Mouse (Mus musculus) liver, adult (tissue): Measurements from ENCODE around the gene Scmh1.

ENCODE experiments used
- GATA4 ChIP-seq: IDR thresholded peaks from 2 replicates; pipeline ENCODE4 v1.6.1; 2014; ENCODE audit warnings: mild to moderate bottlenecking, low read length; ENCODE audit not compliant: insufficient replicate concordance

Gene Scmh1

GRCm38 (mm10) chr4:120405144-120405805, at the start of gene Scmh1:
Gene Scmh1 (plus strand): TSS chr4:120405281.
- no peak for TF ChIP-seq GATA4

GRCm38 (mm10) chr4:120360011-120360521, 45.0 kb upstream of the Scmh1 start:
- TF ChIP-seq GATA4: no peak

- TF ChIP-seq GATA4: no peak
Observed at GRCm38 (mm10) chr4:120364729-120365128, 40.4 kb upstream of the Scmh1 start.

DNA sequence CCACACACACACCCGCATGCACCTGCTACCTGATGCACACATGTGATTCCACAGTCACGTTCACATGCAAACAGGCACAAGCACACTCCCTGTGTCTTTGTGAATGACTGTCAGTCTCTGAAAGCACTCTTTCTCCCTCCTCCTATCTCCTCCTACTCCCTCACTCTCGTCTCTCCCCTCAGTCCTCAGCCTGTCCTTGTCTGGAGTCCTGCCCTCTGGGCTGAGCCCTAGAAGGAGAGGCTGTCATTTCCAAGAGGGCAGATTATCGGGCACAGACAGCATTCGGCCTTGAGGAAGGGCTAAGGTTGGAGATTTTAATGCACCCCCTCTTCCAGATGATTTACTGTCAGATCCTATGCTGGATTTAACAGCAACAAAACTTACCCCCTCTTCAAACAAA, 39.6 kb upstream of the Scmh1 start:
- TF ChIP-seq GATA4: no peak

GRCm38 (mm10) chr4:120368031-120368430, 37.0 kb upstream of the Scmh1 start:
- TF ChIP-seq GATA4: no peak

GRCm38 (mm10) chr4:120368663-120369062, 36.4 kb upstream of the Scmh1 start:
- TF ChIP-seq GATA4: no peak

DNA sequence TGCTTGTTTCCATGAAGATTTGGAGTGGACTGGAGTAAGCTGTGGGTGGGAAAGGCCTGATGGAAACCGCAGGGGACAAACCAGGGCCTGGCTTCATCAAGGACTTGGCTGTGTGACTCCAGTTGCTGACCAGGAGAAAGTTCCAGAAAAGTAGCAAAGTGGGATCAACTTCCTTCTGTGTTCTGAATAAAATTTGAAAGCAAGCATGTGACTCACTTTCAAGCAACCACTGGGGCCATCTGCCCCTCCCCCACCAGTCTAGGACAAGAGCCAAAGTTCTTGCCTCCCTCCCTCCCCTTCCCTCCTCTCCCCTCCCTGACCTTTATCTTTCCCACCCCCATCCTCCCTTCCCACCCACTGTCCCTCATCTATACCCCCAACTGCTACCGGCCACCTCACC, 35.9 kb upstream of the Scmh1 start:
- TF ChIP-seq GATA4: no peak

- TF ChIP-seq GATA4: no peak
Observed at GRCm38 (mm10) chr4:120369861-120370366, 35.2 kb upstream of the Scmh1 start.

GRCm38 (mm10) chr4:120372838-120373237, 32.2 kb upstream of the Scmh1 start:
- no peak for TF ChIP-seq GATA4

DNA sequence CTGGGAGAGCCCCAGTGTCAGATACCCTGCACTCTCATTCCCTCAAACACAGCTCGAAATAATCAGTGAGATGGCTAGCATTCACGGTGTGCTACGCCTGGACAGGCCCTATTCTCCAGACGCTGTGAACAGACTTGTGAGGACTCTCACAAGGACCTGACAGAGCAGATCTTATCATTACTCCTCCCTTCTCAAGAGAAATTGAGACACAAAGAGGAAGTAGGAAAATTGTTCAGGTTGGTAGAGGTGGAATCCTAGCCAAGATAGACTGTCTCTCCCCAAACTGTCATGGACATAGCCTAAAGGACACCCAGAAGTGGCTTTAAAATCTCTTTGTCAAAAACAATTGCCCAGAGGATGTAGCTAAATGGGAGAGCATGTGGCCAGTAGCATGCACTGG, 31.3 kb upstream of the Scmh1 start:
- TF ChIP-seq GATA4: no peak

GRCm38 (mm10) chr4:120380811-120381391, 24.2 kb upstream of the Scmh1 start:
- TF ChIP-seq GATA4: no peak

DNA sequence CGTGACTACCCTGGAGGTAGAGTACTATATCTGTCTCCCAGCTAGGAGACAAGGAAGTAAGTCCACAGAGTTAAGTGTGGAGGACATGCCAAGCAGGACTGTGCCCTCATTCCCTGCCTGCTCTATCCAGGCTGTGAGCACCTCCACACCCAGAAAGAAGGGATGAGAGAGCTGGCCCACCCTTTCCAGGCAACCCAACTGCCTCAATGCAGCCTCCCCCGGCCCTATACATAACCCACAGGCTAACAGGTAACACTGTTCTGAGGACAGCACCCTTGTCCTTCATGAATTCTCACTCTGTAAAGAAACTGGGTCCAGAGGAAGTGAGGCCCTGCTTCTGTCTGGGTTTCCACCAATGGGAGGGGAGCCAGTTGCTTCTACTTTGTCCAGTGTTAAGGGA, 19.6 kb upstream of the Scmh1 start:
- TF ChIP-seq GATA4: no peak

GRCm38 (mm10) chr4:120387496-120387895, 17.6 kb upstream of the Scmh1 start:
- TF ChIP-seq GATA4: no peak

DNA sequence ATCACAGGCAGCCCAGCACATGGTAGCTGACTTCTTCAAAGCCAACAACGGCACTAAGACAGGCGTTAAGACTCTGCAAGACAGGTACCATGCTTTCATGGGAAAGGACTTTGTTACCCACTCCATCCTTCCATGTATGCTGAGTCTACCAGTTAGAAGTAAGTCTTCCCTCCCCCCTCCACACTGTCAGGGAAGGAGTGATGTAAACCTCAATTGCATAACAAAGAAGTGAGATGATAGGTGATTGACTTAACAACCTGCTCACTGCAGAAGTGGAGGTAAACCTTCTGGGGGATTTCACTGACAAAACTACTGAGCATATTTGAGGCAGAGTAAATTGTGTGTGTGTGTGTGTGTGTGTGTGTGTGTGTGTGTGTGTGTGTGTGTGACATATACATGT, 17.1 kb upstream of the Scmh1 start:
- no peak for TF ChIP-seq GATA4

DNA sequence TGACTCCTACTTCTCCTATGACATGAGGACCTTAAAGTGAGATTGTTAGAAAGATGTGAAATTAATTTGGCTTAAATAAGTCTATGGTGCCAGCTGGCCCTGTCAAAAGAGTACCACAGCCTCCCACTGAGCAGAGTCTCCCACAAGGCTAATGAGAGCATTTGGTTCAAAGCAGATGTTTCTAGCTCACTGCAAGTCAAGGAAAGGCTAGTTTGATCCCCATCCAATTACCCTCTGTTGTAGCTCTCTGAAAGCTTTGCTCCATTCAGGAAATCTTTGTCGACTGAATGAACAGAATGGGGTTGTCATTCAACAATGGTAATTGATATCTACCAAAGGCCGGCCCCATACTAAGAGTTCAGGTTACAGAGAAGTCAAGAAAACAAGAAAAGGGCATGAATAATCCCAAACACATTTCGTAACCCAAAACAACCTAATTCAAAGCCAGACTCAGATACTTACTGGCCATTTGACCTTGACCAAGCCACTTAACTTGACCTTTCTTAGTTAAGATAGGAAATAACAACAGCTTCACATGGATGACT, 16.0 kb upstream of the Scmh1 start:
- TF ChIP-seq GATA4: no peak

GRCm38 (mm10) chr4:120389546-120389945, 15.5 kb upstream of the Scmh1 start:
- TF ChIP-seq GATA4: no peak
